Mouse (Mus musculus) T-helper 2 cell (primary cell): ENCODE measurements around the gene Tprkb.
"Not testable (repeated sequence)": the region's sequence is repeated elsewhere in the genome, so short reads cannot be mapped to it uniquely, and the experiment has no call there.

Source experiments
- in situ Hi-C: fragments of 300-600 bp; cut with MboI, MseI; formaldehyde crosslinking; loops from one replicate; pipeline ENCODE4 v1.15.1; 2025; ENCODE audit warnings: high pct_unique_total_duplicates

Tprkb gene

GRCm38 (mm10) chr6:85911587-85911986, at the start of gene Tprkb:
Gene Tprkb (plus strand): TSS chr6:85911865.
- in situ Hi-C loops = loop anchor here (10.0 kb wide), 1 partner anchor 477 kb away; the partner anchor contains the start of gene Smyd5

GRCm38 (mm10) chr6:85862565-85862964, 49.1 kb upstream of the Tprkb start:
- in situ Hi-C loops = no loop called here

GRCm38 (mm10) chr6:85863136-85863535, 48.5 kb upstream of the Tprkb start:
- in situ Hi-C loops = no loop called here

- in situ Hi-C loops = no loop called here
Observed at GRCm38 (mm10) chr6:85863840-85864239, 47.8 kb upstream of the Tprkb start.

- in situ Hi-C loops = not testable (repeated sequence)
Observed at GRCm38 (mm10) chr6:85864900-85865639, 46.6 kb upstream of the Tprkb start.

- in situ Hi-C loops = not testable (repeated sequence)
Observed at GRCm38 (mm10) chr6:85866166-85866565, 45.5 kb upstream of the Tprkb start.

GRCm38 (mm10) chr6:85866995-85867394, 44.7 kb upstream of the Tprkb start:
- in situ Hi-C loops = not testable (repeated sequence)

GRCm38 (mm10) chr6:85867726-85868690, 43.7 kb upstream of the Tprkb start:
- in situ Hi-C loops = no loop called here

GRCm38 (mm10) chr6:85869006-85869405, 42.7 kb upstream of the Tprkb start, which contains the start of gene Nat8f2:
Gene Nat8f2 (minus strand): TSS chr6:85869158.
- in situ Hi-C loops = not testable (repeated sequence)

GRCm38 (mm10) chr6:85883246-85883645, 28.4 kb upstream of the Tprkb start:
- in situ Hi-C loops = not testable (repeated sequence)

- in situ Hi-C loops = no loop called here
Observed at GRCm38 (mm10) chr6:85884311-85884710, 27.4 kb upstream of the Tprkb start.

- in situ Hi-C loops = no loop called here
Observed at GRCm38 (mm10) chr6:85888961-85889360, 22.7 kb upstream of the Tprkb start.

GRCm38 (mm10) chr6:85895061-85895648, 16.5 kb upstream of the Tprkb start:
- in situ Hi-C loops = not testable (repeated sequence)

GRCm38 (mm10) chr6:85898596-85899475, 12.8 kb upstream of the Tprkb start:
- in situ Hi-C loops = not testable (repeated sequence)

GRCm38 (mm10) chr6:85902303-85902702, 9.4 kb upstream of the Tprkb start:
- in situ Hi-C loops = loop anchor here (10.0 kb wide), 1 partner anchor 848 kb away; no protein-coding TSS in a partner anchor

GRCm38 (mm10) chr6:85904642-85905061, 7.0 kb upstream of the Tprkb start, which contains the start of gene Nat8f4:
Gene Nat8f4 (minus strand): TSS chr6:85904884.
- in situ Hi-C loops = loop anchor here (10.0 kb wide), 1 partner anchor 850 kb away; no protein-coding TSS in a partner anchor

GRCm38 (mm10) chr6:85906911-85907351, 4.7 kb upstream of the Tprkb start:
- in situ Hi-C loops = loop anchor here (10.0 kb wide), 1 partner anchor 852 kb away; no protein-coding TSS in a partner anchor

GRCm38 (mm10) chr6:85908341-85908740, 3.3 kb upstream of the Tprkb start:
- in situ Hi-C loops = loop anchor here (10.0 kb wide), 1 partner anchor 854 kb away; no protein-coding TSS in a partner anchor

GRCm38 (mm10) chr6:85909704-85910103, 2.0 kb upstream of the Tprkb start:
- in situ Hi-C loops = loop anchor here (10.0 kb wide), 2 partner anchors 475 to 855 kb away; partner anchors contain the start of gene Smyd5

GRCm38 (mm10) chr6:85915141-85915538, 3.5 kb downstream of the Tprkb start:
- in situ Hi-C loops = loop anchor here (10.0 kb wide), 1 partner anchor 480 kb away; the partner anchor contains the start of gene Smyd5
